Mouse (Mus musculus) bone marrow, adult 2 months (tissue): ENCODE data around the gene 4833439L19Rik.

Experiments
- CTCF ChIP-seq: fragments of 200-500 bp; IDR thresholded peaks from 2 replicates; pipeline ENCODE4 v1.5.1; 2011; ENCODE audit warnings: low read length, control low read depth; ENCODE audit not compliant: control insufficient read depth, insufficient read depth
- POLR2A ChIP-seq: fragments of 200-500 bp; IDR thresholded peaks from 2 replicates; pipeline ENCODE4 v1.6.1; 2011; ENCODE audit warnings: low read depth, mild to moderate bottlenecking, control low read depth, low read length, borderline replicate concordance; ENCODE audit not compliant: control insufficient read depth

- TF ChIP-seq CTCF (no peak), POLR2A (no peak)
These were observed 4.6 kb downstream of the 4833439L19Rik start for GRCm38 (mm10) chr13:54560608-54561007.
